Mouse (Mus musculus): ENCODE data around the gene Lrrc30.

GRCm38 (mm10) chr17:67638119-67638810 is 5.7 kb upstream of the Lrrc30 start:
- no peak for TF ChIP-seq FLI1 (IDR thresholded peaks at IDR 0.05; ENCODE audit: low read length)
- TF ChIP-seq GATA1 (IDR thresholded peaks at IDR 0.05; ENCODE audit: borderline replicate concordance, low read length), result no peak
